Comparison of ENCODE assay signal across 8 mouse cellular contexts in the genomic region with DNA sequence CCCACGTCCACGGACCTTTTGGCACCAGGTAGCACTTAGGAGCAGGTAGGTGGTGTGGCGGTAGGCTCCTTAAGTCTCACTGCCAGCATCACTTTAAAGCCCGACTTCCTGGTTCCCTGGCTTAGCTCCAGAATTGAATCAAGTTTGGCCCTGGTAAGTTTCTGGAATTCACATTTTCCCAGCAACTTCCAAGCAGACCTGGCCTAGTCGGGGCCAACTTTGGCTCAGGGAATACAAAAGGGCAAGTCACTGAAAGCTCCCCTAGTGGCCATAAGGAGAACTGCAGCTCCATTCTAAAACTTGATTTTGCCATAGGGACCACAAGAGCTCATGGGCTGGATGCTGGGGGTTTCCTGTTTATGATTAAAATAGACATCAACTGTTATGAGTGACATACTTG.
DNase-seq lines count a peak whose midpoint lies in the region; ATAC-seq lines count a peak whose summit lies in the region.

No protein-coding gene starts in this region.

- no peaks in the 10 kb centered on the region for H3K36me3 ChIP-seq in neural tube, embryonic 15.5 days

- H3K4me3 ChIP-seq in neural tube, embryonic 15.5 days (replicated peaks): no peak overlapping the region

- no peak overlapping the region for H3K9ac ChIP-seq in neural tube, embryonic 15.5 days (replicated peaks)

- no peak overlapping the region for H3K4me2 ChIP-seq in neural tube, embryonic 15.5 days

- no peaks in the 10 kb centered on the region for H3K27me3 ChIP-seq in neural tube, embryonic 15.5 days (replicated peaks)

- peak; percentile 10 for DNase-seq in gastrocnemius, adult 18-20 months (ENCODE audit: low spot score)
- no peak for DNase-seq in gastrocnemius, postnatal 4 days (ENCODE audit: low spot score in 2 of 2)
- peak; percentile 40 for DNase-seq in neural tube, embryonic 10.5 days (ENCODE audit: extremely low spot score, low spot score)
- peak; percentile 39 for DNase-seq in forelimb bud, embryonic 11.5 days (ENCODE audit: low read depth, low spot score)
- DNase-seq in thymus, postnatal 14 days: peak; percentile 6
- no peak for DNase-seq in spleen, postnatal 36 days (ENCODE audit: low spot score in 2 of 2)
- DNase-seq in frontal cortex, postnatal 36 days (ENCODE audit: low spot score in 2 of 2): no peak

- peaks cover 54% of the 10 kb centered on the region for H3K4me1 ChIP-seq in neural tube, embryonic 15.5 days

- no peak overlapping the region for H3K27ac ChIP-seq in neural tube, embryonic 15.5 days (replicated peaks)

- WGBS in neural tube, embryonic 15.5 days: 72% methylated on average over 5 of the region's 5 CpGs

- ATAC-seq in neural tube, embryonic 15.5 days (ENCODE audit: low FRiP score): no peak

- no peaks in the 10 kb centered on the region for H3K9me3 ChIP-seq in neural tube, embryonic 15.5 days (replicated peaks)

Comparison
In these comparisons a context has a peak if more than half of its experiments do, and no peak if none do; other contexts are left out.
1. DNase-seq: peak in gastrocnemius, adult 18-20 months (single experiment), neural tube, embryonic 10.5 days (single experiment), forelimb bud, embryonic 11.5 days (single experiment) and thymus, postnatal 14 days (single experiment); none in gastrocnemius, postnatal 4 days (0 of 2), spleen, postnatal 36 days (0 of 2) and frontal cortex, postnatal 36 days (0 of 2).